Mouse (Mus musculus): ENCODE results near the gene Slc6a20a. TPM values are rescaled to one million over a fixed set of nuclear protein-coding genes. Genes with fewer than 3 reads are reported as not detected.

The Slc6a20a gene
- polyA plus RNA-seq (2012; rRNA removed): 11.9 and 13.7 TPM in 2 replicates

GRCm38 (mm10) chr9:123678327-123679105 is at the start of gene Slc6a20a, which contains the start of gene Ccr9:
TSS of gene Slc6a20a (minus strand) at chr9:123678885.
TSS of gene Ccr9 (plus strand) at chr9:123678439.

GRCm38 (mm10) chr9:123717186-123718008 is 38.7 kb upstream of the Slc6a20a start, which contains the start of gene Lztfl1:
TSS of gene Lztfl1 (minus strand) at chr9:123717697.

GRCm38 (mm10) chr9:123632281-123632680 is 46.4 kb downstream of the Slc6a20a start, which contains the start of gene Slc6a20b:
TSS of gene Slc6a20b (minus strand) at chr9:123632565.

Other genes starting within 250 kb of the Slc6a20a start
- gene Limd1, start 200.2 kb downstream of the Slc6a20a start, polyA plus RNA-seq (2012; rRNA removed): 8.9 and 9.1 TPM in 2 replicates
- gene Sacm1l, start 149.1 kb downstream of the Slc6a20a start, polyA plus RNA-seq (2012; rRNA removed): 33.2 and 35.5 TPM in 2 replicates
- 0.41 and 0.55 TPM in 2 replicates for gene Slc6a20b, start 46.3 kb downstream of the Slc6a20a start, polyA plus RNA-seq (2012; rRNA removed)
- 0.18 and 0.19 TPM in 2 replicates for gene Ccr9, start 446 bp downstream of the Slc6a20a start, polyA plus RNA-seq (2012; rRNA removed)
- 23.0 and 24.8 TPM in 2 replicates for gene Lztfl1, start 38.8 kb upstream of the Slc6a20a start, polyA plus RNA-seq (2012; rRNA removed)
- gene Cxcr6, start 127.6 kb upstream of the Slc6a20a start, polyA plus RNA-seq (2012; rRNA removed): not detected in 2 replicates
- gene Fyco1, start 173.0 kb upstream of the Slc6a20a start, polyA plus RNA-seq (2012; rRNA removed): 9.5 and 10.0 TPM in 2 replicates
- gene Xcr1, start 183.1 kb upstream of the Slc6a20a start, polyA plus RNA-seq (2012; rRNA removed): not detected in 2 replicates